Mouse (Mus musculus) E14TG2a.4 (cell line): ENCODE results near the gene Tmem201.

Experiments used
- CTCF ChIP-seq: conservative IDR thresholded peaks from 2 replicates; pipeline ENCODE4 v1.5.1; 2014; ENCODE audit warnings: low read length
- NANOG ChIP-seq: IDR thresholded peaks from 2 replicates; pipeline ENCODE4 v1.6.1; 2014; ENCODE audit warnings: borderline replicate concordance, low read length, mixed read lengths

DNA sequence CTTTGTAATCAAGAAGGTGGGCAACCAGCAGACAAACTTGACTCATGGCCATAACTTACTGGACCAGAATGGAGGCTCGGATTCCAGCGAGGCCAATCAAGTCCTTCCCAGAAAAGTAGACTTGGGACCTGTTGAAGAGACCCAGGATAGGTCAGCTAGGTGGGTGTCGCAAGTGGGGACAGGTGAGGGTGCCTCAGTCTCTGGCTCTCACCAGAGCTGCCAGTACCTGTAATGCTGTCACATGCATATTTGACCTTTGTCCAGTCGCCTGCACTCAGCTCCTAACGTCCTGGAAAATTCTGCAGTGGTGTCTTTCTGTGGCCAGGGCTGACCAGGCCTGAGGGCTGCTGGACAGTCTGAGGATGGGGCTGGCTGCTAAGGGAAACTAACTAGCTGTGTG is 26.4 kb downstream of the Tmem201 start:
- TF ChIP-seq CTCF: no peak
- no peak for TF ChIP-seq NANOG
